Mouse (Mus musculus): ENCODE measurements around the gene Tomm40. TPM values are rescaled to one million over a fixed set of nuclear protein-coding genes. Genes with fewer than 3 reads are reported as not detected.

Gene Tomm40
- polyA plus RNA-seq, 1 experiment from 2014 or later, result 138 TPM

DNA sequence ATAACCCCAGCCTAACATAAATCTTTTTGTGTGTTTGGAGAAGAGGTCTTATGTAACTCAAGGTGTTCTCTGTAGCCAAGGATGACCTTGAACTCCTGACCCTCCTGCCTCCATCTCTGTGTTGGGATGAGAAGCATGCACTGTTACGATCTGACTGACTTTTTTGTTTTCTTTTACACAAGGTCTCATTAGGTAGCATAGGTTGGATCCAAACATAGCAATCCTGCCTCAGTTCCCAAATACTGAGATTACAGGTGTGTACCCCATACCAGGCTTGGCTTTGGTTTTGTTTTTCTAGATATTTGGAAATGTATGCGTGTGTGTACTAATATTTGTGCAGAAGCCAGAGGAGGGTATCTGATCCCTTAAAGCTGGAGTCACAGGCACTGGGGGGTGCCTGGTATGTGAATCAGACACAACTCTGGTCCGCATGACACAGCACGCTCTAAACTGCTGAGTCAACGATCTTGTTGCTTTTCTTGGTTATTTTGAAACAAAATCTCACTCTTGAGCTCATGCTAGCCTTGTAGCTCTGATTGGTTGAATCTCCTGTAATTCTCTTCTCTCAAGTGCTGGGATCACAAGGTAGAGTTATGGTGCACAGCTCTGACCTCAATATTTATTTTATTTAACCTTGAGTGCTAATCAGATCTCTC lies 3.2 kb upstream of the Tomm40 start:
- peaks cover 12% of the 10 kb centered on the region for H3K36me3 ChIP-seq
- H3K27ac ChIP-seq, result no peak overlapping the region
- H3K9me3 ChIP-seq (replicated peaks), result 0 out of 2 replicates have a peak, but pooled peaks cover 4% of the 10 kb centered on the region
- ATAC-seq (ENCODE audit: low read depth) (no peak), DNase-seq (no peak)
- peaks cover 44% of the 10 kb centered on the region for H3K4me1 ChIP-seq (replicated peaks)
- no peak overlapping the region for H3K4me3 ChIP-seq (replicated peaks)
- H3K9ac ChIP-seq, result no peak overlapping the region
- 70% methylated on average over 5 of the region's 5 CpGs for WGBS (ENCODE audit: insufficient replicate concordance)
- no peak overlapping the region for H3K4me2 ChIP-seq
- H3K27me3 ChIP-seq, result no peaks in the 10 kb centered on the region

DNA sequence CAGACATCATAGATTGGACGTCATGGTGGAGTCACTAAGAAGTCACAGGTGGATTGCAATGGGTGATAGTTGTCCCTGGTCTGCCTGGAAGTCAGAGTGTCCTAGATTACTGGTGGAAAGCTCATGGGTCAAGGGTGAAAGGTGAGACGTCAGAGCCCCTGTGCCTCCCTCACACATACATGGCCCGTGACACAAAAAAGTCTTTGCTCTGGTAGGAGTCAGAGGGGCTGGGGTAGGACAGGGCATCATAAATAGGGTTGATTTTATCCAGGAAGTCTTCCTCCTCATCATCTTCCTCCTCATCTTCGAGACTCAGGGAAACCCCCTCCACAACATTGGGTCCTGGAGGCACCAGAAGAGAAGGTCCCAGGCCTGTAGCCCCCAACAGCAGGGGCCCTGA lies 2.1 kb upstream of the Tomm40 start:
- no peak overlapping the region for H3K4me2 ChIP-seq
- no peak overlapping the region for H3K9ac ChIP-seq
- peaks cover 22% of the 10 kb centered on the region for H3K36me3 ChIP-seq
- H3K4me3 ChIP-seq (replicated peaks), result no peak overlapping the region
- H3K27ac ChIP-seq, result no peak overlapping the region
- ATAC-seq (ENCODE audit: low read depth), result no peak
- WGBS (ENCODE audit: insufficient replicate concordance), result 67% methylated on average over 4 of the region's 4 CpGs
- H3K9me3 ChIP-seq (replicated peaks), result 0 out of 2 replicates have a peak, but pooled peaks cover 4% of the 10 kb centered on the region
- peaks cover 41% of the 10 kb centered on the region for H3K4me1 ChIP-seq (replicated peaks)
- DNase-seq, result no peak
- H3K27me3 ChIP-seq, result no peaks in the 10 kb centered on the region

- Histone ChIP-seq H3K4me3 (replicated peaks) (peak overlapping the region; percentile 62), H3K9me3 (replicated peaks) (0 out of 2 replicates have a peak, but pooled peaks cover 4% of the 10 kb centered on the region), H3K4me1 (replicated peaks) (peaks cover 43% of the 10 kb centered on the region), H3K36me3 (peaks cover 28% of the 10 kb centered on the region), H3K27me3 (no peaks in the 10 kb centered on the region), H3K9ac (peak overlapping the region; percentile 72), H3K4me2 (peak overlapping the region; percentile 84), H3K27ac (peak overlapping the region; percentile 81)
- 82% methylated on average over 2 of the region's 2 CpGs for WGBS (ENCODE audit: insufficient replicate concordance)
- ATAC-seq (ENCODE audit: low read depth) (no peak), DNase-seq (no peak)
Measured at GRCm38 (mm10) chr7:19716822-19717221, 1.6 kb upstream of the Tomm40 start.

DNA sequence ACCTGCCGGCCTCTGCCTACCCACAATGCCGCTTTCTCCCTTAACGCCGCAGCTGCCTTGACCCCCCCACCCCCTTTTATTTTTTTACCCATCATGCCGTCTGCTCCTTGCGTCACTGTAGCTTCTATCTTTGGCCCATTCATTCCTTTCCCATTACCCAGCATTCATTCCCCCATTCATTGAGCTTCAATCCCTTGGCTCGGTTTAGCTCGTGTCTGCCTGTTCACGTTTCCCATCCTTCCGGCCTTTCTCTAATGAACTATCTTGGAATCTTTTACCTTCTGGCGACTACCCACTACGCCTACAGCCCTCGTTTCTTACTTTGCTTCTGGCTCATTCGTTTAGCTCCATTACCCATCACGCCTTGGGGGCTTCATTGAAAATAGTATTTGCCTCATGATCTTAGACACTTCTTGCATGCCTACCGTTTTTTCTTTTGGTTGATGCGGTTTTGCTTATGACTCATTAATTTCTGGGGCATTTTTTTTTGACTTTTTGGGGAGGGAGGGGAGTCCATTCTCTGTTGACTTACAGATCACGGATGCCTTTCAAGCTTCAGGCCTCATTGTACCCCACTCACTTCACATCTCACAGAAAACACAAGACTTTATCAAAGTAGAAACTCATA lies 931 bp upstream of the Tomm40 start:
- H3K36me3 ChIP-seq, result peaks cover 32% of the 10 kb centered on the region
- 5% methylated on average over 18 of the region's 18 CpGs for WGBS (ENCODE audit: insufficient replicate concordance)

GRCm38 (mm10) chr7:19714836-19715235 lies 402 bp downstream of the Tomm40 start:
- Histone ChIP-seq H3K27ac (peak overlapping the region; percentile 80), H3K4me1 (replicated peaks) (peaks cover 43% of the 10 kb centered on the region), H3K36me3 (peaks cover 44% of the 10 kb centered on the region), H3K27me3 (no peaks in the 10 kb centered on the region), H3K9me3 (replicated peaks) (no peaks in the 10 kb centered on the region), H3K9ac (peak overlapping the region; percentile 95), H3K4me3 (replicated peaks) (peak overlapping the region; percentile 99), H3K4me2 (peak overlapping the region; percentile 96)
- no peak for DNase-seq
- peak; percentile 0; the same call in 1 of the 2 replicates for ATAC-seq (ENCODE audit: low read depth)
- WGBS (ENCODE audit: insufficient replicate concordance), result 0% methylated on average over 39 of the region's 39 CpGs

More for the DNA sequence above, 931 bp upstream of the Tomm40 start:
- no peak for DNase-seq
- H3K9me3 ChIP-seq (replicated peaks), result 0 out of 2 replicates have a peak, but pooled peaks cover 2% of the 10 kb centered on the region
- H3K27ac ChIP-seq, result peak overlapping the region; percentile 81
- ATAC-seq (ENCODE audit: low read depth), result no peak
- peak overlapping the region; percentile 84 for H3K4me2 ChIP-seq
- H3K4me3 ChIP-seq (replicated peaks), result peak overlapping the region; percentile 62
- peak overlapping the region; percentile 72 for H3K9ac ChIP-seq
- H3K27me3 ChIP-seq, result no peaks in the 10 kb centered on the region
- peaks cover 43% of the 10 kb centered on the region for H3K4me1 ChIP-seq (replicated peaks)

DNA sequence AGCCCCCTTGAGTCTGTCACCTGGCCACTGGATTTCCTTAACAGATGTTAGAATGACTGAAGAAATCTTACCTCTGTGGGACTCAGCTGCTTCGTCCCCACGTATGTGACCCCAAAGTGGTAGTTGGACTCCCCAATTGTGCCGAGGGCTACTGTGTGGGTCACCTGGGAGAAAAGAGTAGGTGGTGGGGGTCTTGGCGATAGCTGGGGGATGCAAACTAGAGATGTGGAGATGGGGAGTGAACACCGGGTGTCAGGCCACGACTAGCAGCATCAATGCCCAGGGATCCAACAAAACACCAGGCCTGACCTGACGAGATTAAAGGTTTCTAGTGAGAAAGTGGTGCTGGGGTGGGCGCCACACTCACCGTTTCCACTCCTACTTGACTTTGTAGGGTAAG lies 1.6 kb downstream of the Tomm40 start:
- Histone ChIP-seq H3K4me2 (peak overlapping the region; percentile 96), H3K27me3 (no peaks in the 10 kb centered on the region), H3K4me3 (replicated peaks) (peak overlapping the region; percentile 99), H3K27ac (no peak overlapping the region), H3K9ac (0 out of 2 replicates have a peak overlapping the region, but pooled peaks have one; percentile 15), H3K9me3 (replicated peaks) (no peaks in the 10 kb centered on the region), H3K4me1 (replicated peaks) (peaks cover 38% of the 10 kb centered on the region), H3K36me3 (peaks cover 56% of the 10 kb centered on the region)
- no peak for DNase-seq
- ATAC-seq (ENCODE audit: low read depth), result no peak
- WGBS (ENCODE audit: insufficient replicate concordance), result 76% methylated on average over 9 of the region's 9 CpGs

DNA sequence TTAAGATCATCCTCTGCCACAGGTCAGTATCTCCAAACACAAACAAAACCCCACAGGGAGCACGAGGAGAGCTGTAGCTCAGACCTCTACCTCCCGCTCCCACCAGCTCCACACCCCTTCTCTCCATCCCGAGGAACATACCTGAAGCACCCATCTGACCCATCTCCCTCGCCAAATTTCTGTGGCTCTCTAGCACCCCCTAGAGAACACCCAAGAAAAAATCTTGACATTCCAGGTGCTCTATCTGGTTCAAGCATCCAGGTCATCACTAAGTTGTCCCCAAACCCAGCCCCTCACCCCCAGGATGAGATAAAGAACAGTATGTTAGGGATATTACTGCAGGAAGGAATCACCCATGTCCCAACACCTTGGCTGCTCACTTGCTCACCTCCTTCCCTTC lies 2.0 kb downstream of the Tomm40 start:
- Histone ChIP-seq H3K27ac (no peak overlapping the region; the same call in 1 of the 2 replicates), H3K9me3 (replicated peaks) (no peaks in the 10 kb centered on the region), H3K4me3 (replicated peaks) (peak overlapping the region; percentile 99; the same call in 1 of the 2 replicates), H3K36me3 (peaks cover 59% of the 10 kb centered on the region), H3K9ac (0 out of 2 replicates have a peak overlapping the region, but pooled peaks have one; percentile 15), H3K27me3 (no peaks in the 10 kb centered on the region), H3K4me2 (peak overlapping the region; percentile 96), H3K4me1 (replicated peaks) (peaks cover 38% of the 10 kb centered on the region)
- ATAC-seq (ENCODE audit: low read depth), result no peak
- WGBS (ENCODE audit: insufficient replicate concordance), result 46% methylated on average over 4 of the region's 4 CpGs
- no peak for DNase-seq

GRCm38 (mm10) chr7:19712414-19712813 lies 2.8 kb downstream of the Tomm40 start:
- 77% methylated on average over 4 of the region's 4 CpGs for WGBS (ENCODE audit: insufficient replicate concordance)
- H3K4me3 ChIP-seq (replicated peaks), result no peak overlapping the region
- peaks cover 38% of the 10 kb centered on the region for H3K4me1 ChIP-seq (replicated peaks)
- H3K36me3 ChIP-seq, result peaks cover 67% of the 10 kb centered on the region
- DNase-seq (no peak), ATAC-seq (ENCODE audit: low read depth) (no peak)
- H3K9me3 ChIP-seq (replicated peaks), result no peaks in the 10 kb centered on the region
- H3K27me3 ChIP-seq, result no peaks in the 10 kb centered on the region
- no peak overlapping the region for H3K4me2 ChIP-seq
- no peak overlapping the region for H3K9ac ChIP-seq
- H3K27ac ChIP-seq, result no peak overlapping the region; the same call in 1 of the 2 replicates

- no peak overlapping the region for H3K27ac ChIP-seq
- no peak overlapping the region for H3K4me3 ChIP-seq (replicated peaks)
- peaks cover 26% of the 10 kb centered on the region for H3K4me1 ChIP-seq (replicated peaks)
- H3K9ac ChIP-seq, result no peak overlapping the region
- no peak for ATAC-seq (ENCODE audit: low read depth)
- no peaks in the 10 kb centered on the region for H3K27me3 ChIP-seq
- H3K9me3 ChIP-seq (replicated peaks), result no peaks in the 10 kb centered on the region
- peaks cover 79% of the 10 kb centered on the region for H3K36me3 ChIP-seq
- WGBS (ENCODE audit: insufficient replicate concordance), result 85% methylated on average over 10 of the region's 10 CpGs
- no peak overlapping the region for H3K4me2 ChIP-seq
- DNase-seq, result no peak
Measured at GRCm38 (mm10) chr7:19710650-19711049, 4.6 kb downstream of the Tomm40 start.

DNA sequence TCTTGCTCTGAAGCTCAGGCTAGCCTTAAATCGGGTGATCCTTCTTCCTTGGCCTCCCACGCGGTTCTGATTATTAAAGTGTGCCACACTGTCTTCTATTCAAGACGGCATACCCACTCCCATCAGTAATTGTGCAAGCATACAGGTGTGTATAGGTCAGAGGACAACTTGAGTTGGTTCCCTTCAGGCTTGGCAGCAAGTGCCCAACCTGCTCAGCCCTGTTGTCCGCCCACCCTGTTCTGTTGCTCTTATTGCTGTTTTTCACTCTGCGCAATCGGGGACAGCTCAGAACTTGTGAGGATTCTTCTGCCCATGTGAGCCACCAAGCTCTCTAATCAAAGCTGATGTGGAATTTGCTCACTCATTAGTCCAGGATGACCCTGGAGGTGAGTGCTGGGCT lies 10.0 kb downstream of the Tomm40 start:
- peaks cover 80% of the 10 kb centered on the region for H3K36me3 ChIP-seq
- H3K4me1 ChIP-seq (replicated peaks), result peaks cover 31% of the 10 kb centered on the region
- ATAC-seq (ENCODE audit: low read depth), result no peak
- no peak overlapping the region for H3K4me2 ChIP-seq
- H3K4me3 ChIP-seq (replicated peaks), result no peak overlapping the region
- 84% methylated on average over 7 of the region's 7 CpGs for WGBS (ENCODE audit: insufficient replicate concordance)
- H3K9me3 ChIP-seq (replicated peaks), result no peaks in the 10 kb centered on the region
- H3K27ac ChIP-seq, result no peak overlapping the region
- no peak overlapping the region for H3K9ac ChIP-seq
- no peaks in the 10 kb centered on the region for H3K27me3 ChIP-seq
- no peak for DNase-seq

- Histone ChIP-seq H3K36me3 (peaks cover 74% of the 10 kb centered on the region), H3K4me1 (replicated peaks) (peaks cover 39% of the 10 kb centered on the region), H3K27me3 (no peaks in the 10 kb centered on the region), H3K9me3 (replicated peaks) (no peaks in the 10 kb centered on the region), H3K4me3 (replicated peaks) (no peak overlapping the region), H3K9ac (no peak overlapping the region), H3K27ac (no peak overlapping the region), H3K4me2 (no peak overlapping the region)
- WGBS (ENCODE audit: insufficient replicate concordance), result 79% methylated on average over 4 of the region's 4 CpGs
- ATAC-seq (ENCODE audit: low read depth) (no peak), DNase-seq (no peak)
Measured at GRCm38 (mm10) chr7:19704475-19704874, 10.8 kb downstream of the Tomm40 start.
